Mouse (Mus musculus) midbrain, postnatal 0 days (tissue): ENCODE measurements at regions not wholly inside any gene's neighbourhood (a gene's known extent, or its start where the extent isn't known, plus 50 kb on each side); places are given as distances from the start of the nearest gene placed in this dataset.

Source experiments
- ATAC-seq: fragments of 200-750 bp; cut with Nextera tagmentation; 2 replicates; pipeline ENCODE4 v1.8.0; 2017; ENCODE audit warnings: moderate number of reproducible peaks, mild to moderate bottlenecking, moderate TSS enrichment, moderate library complexity; ENCODE audit not compliant: low FRiP score
- DNase-seq: peaks from one replicate; pipeline ENCODE4 v3.0.0-alpha.2; 2015; ENCODE audit warnings: low spot score
- H3K27ac ChIP-seq: fragments of 300-500 bp; sonication (generic); 2 replicates; pipeline ENCODE4 v1.5.1; 2014; ENCODE audit warnings: low read depth, mild to moderate bottlenecking, low read length, mixed read lengths
- H3K27me3 ChIP-seq: fragments of 300-500 bp; sonication (generic); 2 replicates; pipeline ENCODE4 v1.6.1; 2014; ENCODE audit warnings: low read length, control low read depth, mixed read lengths; ENCODE audit not compliant: insufficient read depth
- H3K36me3 ChIP-seq: fragments of 300-500 bp; sonication (generic); 2 replicates; pipeline ENCODE4 v1.6.1; 2014; ENCODE audit warnings: low read length, control low read depth, mixed read lengths; ENCODE audit not compliant: insufficient read depth
- H3K4me1 ChIP-seq: fragments of 300-500 bp; sonication (generic); 2 replicates; pipeline ENCODE4 v1.6.1; 2014; ENCODE audit warnings: mild to moderate bottlenecking, control low read depth, antibody characterized with exemption, low read length, mixed read lengths; ENCODE audit not compliant: insufficient read depth
- H3K4me2 ChIP-seq: fragments of 300-500 bp; sonication (generic); 2 replicates; pipeline ENCODE4 v1.6.1; 2014; ENCODE audit warnings: low read depth, mild to moderate bottlenecking, low read length, mixed read lengths; ENCODE audit not compliant: poor library complexity, severe bottlenecking
- H3K4me3 ChIP-seq: fragments of 300-500 bp; sonication (generic); 2 replicates; pipeline ENCODE4 v1.5.1; 2014; ENCODE audit warnings: low read depth, mild to moderate bottlenecking, low read length, moderate library complexity
- H3K9ac ChIP-seq: fragments of 300-500 bp; sonication (generic); replicated peaks from 2 replicates; pipeline ENCODE4 v1.6.1; 2014; ENCODE audit warnings: mild to moderate bottlenecking, low read length, moderate library complexity, mixed read lengths; ENCODE audit not compliant: poor library complexity, severe bottlenecking
- H3K9me3 ChIP-seq: fragments of 300-500 bp; sonication (generic); 2 replicates; pipeline ENCODE4 v1.6.1; 2016; ENCODE audit warnings: low read length, control low read depth
- CTCF ChIP-seq: IDR thresholded peaks from 2 replicates; pipeline ENCODE4 v1.5.1; 2016; ENCODE audit warnings: antibody characterized with exemption, mild to moderate bottlenecking
- WGBS: fragments of 180-500 bp; shearing (Covaris S2); extraction: QIAGEN DNeasy Blood & Tissue Kit; methylation state at CpG from one replicate; pipeline ENCODE4 v1.1.7; 2014; 5-methylcytosine and 5-hydroxymethylcytosine counted together

DNA sequence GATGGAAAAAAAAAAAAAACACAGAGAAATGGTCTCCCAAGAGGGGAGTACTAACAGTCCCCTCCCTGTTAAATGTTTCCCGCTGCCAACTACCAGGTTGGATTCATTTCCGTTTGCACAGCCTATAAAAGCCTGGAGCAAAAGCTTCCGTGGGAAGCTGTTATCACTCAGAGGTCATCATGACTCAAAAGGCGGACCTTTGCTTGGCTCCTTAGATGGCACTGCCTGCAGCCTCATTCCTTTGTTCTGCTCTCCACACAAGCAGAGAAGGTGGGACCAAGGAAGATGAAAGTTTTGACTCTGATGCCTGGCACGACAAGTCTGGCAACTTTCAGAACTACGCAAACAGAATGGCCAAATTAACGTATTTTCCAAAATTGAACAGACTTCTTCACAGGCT lies 85.5 kb upstream of the Frmd6 start:
- WGBS, result 81% methylated on average over 7 of the region's 7 CpGs
- no peak for ATAC-seq
- H3K4me3 ChIP-seq, result no peak overlapping the region

DNA sequence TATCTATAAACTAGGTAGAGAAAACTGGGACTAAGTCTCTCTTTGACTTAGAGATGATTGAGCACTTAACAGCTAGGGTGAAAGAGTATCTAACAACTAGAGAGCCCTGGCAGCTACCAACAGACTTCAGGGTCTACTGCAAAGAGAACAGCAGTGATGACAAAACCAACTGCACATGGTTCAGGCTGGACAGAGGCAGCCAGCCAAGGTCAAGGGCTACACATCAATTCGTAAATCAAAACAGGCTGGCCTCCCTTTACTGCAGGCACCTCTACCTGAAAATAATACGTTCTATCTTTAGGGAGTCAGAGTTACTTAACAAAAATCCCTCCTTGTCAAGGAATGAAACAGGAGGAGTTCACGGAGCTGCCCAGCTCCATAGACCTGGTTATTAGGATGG lies 82.5 kb upstream of the Frmd6 start:
- H3K27me3 ChIP-seq, result no peaks in the 10 kb centered on the region
- no peaks in the 10 kb centered on the region for H3K4me1 ChIP-seq
- no peaks in the 10 kb centered on the region for H3K36me3 ChIP-seq
- no peak for DNase-seq
- TF ChIP-seq CTCF, result no peak
- H3K9ac ChIP-seq, result no peak overlapping the region
- H3K27ac ChIP-seq, result no peak overlapping the region
- no peak overlapping the region for H3K4me2 ChIP-seq
- WGBS, result 80% methylated on average over 3 of the region's 3 CpGs
- ATAC-seq, result no peak
- no peaks in the 10 kb centered on the region for H3K9me3 ChIP-seq
- no peak overlapping the region for H3K4me3 ChIP-seq

More for the DNA sequence above, 85.5 kb upstream of the Frmd6 start:
- TF ChIP-seq CTCF, result no peak
- H3K4me2 ChIP-seq, result no peak overlapping the region
- no peaks in the 10 kb centered on the region for H3K9me3 ChIP-seq
- no peaks in the 10 kb centered on the region for H3K4me1 ChIP-seq
- no peaks in the 10 kb centered on the region for H3K36me3 ChIP-seq
- no peak overlapping the region for H3K9ac ChIP-seq
- H3K27ac ChIP-seq, result no peak overlapping the region
- H3K27me3 ChIP-seq, result no peaks in the 10 kb centered on the region
- no peak for DNase-seq

DNA sequence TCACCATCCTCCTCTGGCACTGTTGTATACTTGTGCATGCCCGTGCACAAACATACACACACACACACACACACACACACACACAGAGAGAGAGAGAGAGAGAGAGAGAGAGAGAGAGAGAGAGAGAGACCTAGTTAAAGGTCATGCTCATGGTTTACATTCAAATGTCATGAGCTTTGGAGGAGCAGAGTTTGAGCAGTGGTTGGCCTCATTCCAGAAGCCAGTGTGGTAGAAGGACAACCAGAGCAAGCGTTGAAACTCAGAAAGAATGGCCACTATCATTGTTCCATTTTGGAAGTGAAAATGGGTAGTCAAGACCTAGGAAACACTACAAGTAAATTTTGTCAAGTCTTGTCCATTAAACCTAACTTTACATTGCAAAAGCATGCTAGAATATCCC lies 79.6 kb upstream of the Frmd6 start:
- Histone ChIP-seq H3K4me1 (no peaks in the 10 kb centered on the region; the same call in 1 of the 2 replicates), H3K9me3 (no peaks in the 10 kb centered on the region), H3K27me3 (no peaks in the 10 kb centered on the region), H3K9ac (no peak overlapping the region), H3K4me2 (no peak overlapping the region), H3K27ac (no peak overlapping the region), H3K4me3 (no peak overlapping the region), H3K36me3 (no peaks in the 10 kb centered on the region)
- no peak for TF ChIP-seq CTCF
- ATAC-seq (no peak), DNase-seq (no peak)
- 73% methylated on average over 2 of the region's 2 CpGs for WGBS

DNA sequence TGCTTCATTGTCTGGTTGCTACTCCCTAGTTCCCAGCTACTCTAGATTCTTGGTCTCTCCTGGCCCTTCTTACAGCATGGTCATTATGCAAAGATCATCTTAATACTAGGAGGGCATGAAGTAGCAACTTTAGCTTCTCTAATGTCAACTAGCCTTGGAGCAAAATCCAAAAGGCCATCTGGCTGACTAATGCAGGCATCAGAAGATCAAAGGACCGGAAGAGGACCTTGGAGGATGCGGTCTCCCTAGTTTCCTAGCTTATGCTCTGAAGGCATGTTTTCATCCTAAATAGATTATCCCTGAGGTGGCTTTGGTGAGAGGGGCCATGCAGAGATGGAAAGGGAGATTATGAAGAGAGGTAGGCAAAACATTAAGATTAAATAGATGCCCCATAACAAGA lies 75.7 kb upstream of the Frmd6 start:
- Histone ChIP-seq H3K27ac (no peak overlapping the region), H3K27me3 (no peaks in the 10 kb centered on the region), H3K9me3 (no peaks in the 10 kb centered on the region), H3K4me1 (peaks cover 8% of the 10 kb centered on the region; the same call in 1 of the 2 replicates), H3K36me3 (no peaks in the 10 kb centered on the region), H3K4me3 (no peak overlapping the region), H3K9ac (no peak overlapping the region), H3K4me2 (no peak overlapping the region)
- ATAC-seq (no peak), DNase-seq (no peak)
- TF ChIP-seq CTCF, result no peak
- 55% methylated on average over 2 of the region's 2 CpGs for WGBS

DNA sequence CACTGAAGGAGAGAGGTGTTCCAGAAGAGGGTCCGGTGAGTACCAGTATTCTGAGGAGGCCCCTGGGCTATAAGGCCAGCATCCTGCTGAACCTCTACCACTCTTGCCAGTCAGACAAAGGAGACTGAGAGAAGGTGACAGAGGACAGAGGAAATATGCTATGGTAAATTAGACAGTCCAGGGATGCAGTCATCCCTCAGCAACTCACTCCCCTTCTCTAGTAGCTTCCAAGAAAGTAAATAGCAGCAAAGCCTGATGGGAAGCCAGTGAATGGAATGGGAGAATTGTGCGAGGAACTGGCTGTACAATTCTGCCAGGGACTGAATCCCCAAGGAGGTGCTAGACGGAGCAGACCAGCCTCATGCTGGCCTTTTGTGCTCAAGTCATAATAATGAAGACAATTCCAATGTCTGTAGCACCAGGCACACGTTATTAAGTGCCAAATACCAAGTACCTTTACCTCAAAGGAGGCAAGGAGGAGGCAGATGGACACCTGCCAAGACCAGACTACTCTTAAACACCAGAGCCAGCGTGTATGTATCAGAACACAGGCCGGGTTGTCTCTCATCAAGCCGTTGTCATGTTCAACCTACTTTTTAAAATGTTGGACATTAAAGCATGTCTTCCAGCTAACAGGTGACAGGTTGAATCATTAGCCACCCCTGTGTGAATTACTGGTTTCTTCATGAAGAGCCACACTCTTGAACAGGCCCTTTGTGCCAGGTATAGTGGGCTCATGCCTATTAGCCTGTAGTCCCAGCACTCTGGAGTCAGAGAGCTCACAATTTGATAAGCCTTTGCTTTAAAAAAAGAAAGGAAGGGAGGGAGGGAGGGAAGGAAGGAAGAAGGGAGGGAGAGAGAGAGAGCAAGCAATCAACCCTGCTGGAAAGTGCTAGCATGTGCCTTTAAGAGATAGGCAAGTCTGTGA lies 74.4 kb upstream of the Frmd6 start:
- Histone ChIP-seq H3K9ac (no peak overlapping the region), H3K9me3 (no peaks in the 10 kb centered on the region), H3K27me3 (no peaks in the 10 kb centered on the region), H3K4me3 (no peak overlapping the region), H3K36me3 (no peaks in the 10 kb centered on the region), H3K4me2 (no peak overlapping the region), H3K4me1 (peaks cover 8% of the 10 kb centered on the region; the same call in 1 of the 2 replicates), H3K27ac (no peak overlapping the region)
- WGBS, result 72% methylated on average over 7 of the region's 7 CpGs
- no peak for TF ChIP-seq CTCF
- DNase-seq (no peak), ATAC-seq (no peak)

DNA sequence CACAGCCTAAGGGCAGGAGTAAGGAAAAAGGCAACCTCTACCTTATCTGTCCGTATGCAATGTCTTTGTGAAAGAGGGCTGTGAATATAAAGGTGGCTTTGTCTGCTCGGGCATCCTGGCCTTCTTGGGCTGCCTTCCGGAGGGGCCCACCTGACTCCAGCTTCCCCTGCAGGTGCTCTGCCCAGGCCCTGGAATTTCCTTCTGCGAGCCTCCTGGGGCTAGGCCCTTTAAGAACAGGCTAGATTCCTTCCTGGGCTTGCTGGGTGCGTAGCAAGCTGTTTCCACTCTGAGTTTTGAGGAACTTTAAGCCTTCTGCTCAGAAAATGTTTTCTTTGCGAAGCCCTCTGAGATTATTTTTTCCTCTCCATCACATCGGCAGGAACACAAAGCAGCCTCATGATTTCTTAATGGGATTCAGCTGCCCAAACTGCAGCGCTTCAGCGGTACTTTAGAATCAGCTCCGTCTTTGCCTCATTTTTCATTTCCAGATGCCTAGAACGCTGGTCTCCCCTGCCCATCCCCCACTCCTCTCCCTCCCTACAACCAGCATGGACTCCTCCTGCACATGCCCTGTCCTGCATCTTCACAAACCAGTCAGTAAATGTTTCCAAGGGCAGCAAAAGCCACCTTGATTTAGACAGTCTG lies 72.9 kb upstream of the Frmd6 start:
- DNase-seq (peak; percentile 48), ATAC-seq (no peak)
- 21% methylated on average over 11 of the region's 11 CpGs for WGBS
- Histone ChIP-seq H3K36me3 (no peaks in the 10 kb centered on the region), H3K9me3 (no peaks in the 10 kb centered on the region), H3K4me3 (no peak overlapping the region), H3K4me1 (peaks cover 8% of the 10 kb centered on the region; the same call in 1 of the 2 replicates), H3K4me2 (peak overlapping the region; percentile 9; the same call in 1 of the 2 replicates), H3K9ac (no peak overlapping the region), H3K27ac (0 out of 2 replicates have a peak overlapping the region, but pooled peaks have one; percentile 32), H3K27me3 (no peaks in the 10 kb centered on the region)
- TF ChIP-seq CTCF, result no peak
